Mouse (Mus musculus): Measurements from ENCODE around the gene Mtm1. TPM values are rescaled to one million over a fixed set of nuclear protein-coding genes. Genes with fewer than 3 reads are reported as not detected.
A peak's percentile ranks its signal among the peaks of the same experiment; 100 is the strongest.

The Mtm1 gene
- total RNA-seq (2014; fragmentation: Nextera tagmentation) (4.3 and 5.1 TPM in 2 replicates), total RNA-seq (2017) (10.8 and 12.0 TPM in 2 replicates)

GRCm38 (mm10) chrX:71210467-71210866 is at the start of gene Mtm1:
Gene Mtm1 (plus strand): TSS chrX:71210767.
- ATAC-seq (replicated peaks; ENCODE audit: low FRiP score, low TSS enrichment, poor library complexity, severe bottlenecking) = no peak

- ATAC-seq (replicated peaks; ENCODE audit: low FRiP score, low TSS enrichment, poor library complexity, severe bottlenecking) = no peak
Measured at GRCm38 (mm10) chrX:71181526-71181925, 29.0 kb upstream of the Mtm1 start.

GRCm38 (mm10) chrX:71183671-71184070 is 26.9 kb upstream of the Mtm1 start:
- ATAC-seq (replicated peaks; ENCODE audit: low FRiP score, low TSS enrichment, poor library complexity, severe bottlenecking) = no peak

GRCm38 (mm10) chrX:71186396-71186795 is 24.2 kb upstream of the Mtm1 start:
- no peak for ATAC-seq (replicated peaks; ENCODE audit: low FRiP score, low TSS enrichment, poor library complexity, severe bottlenecking)

- ATAC-seq (replicated peaks; ENCODE audit: low FRiP score, low TSS enrichment, poor library complexity, severe bottlenecking) = no peak
Measured at GRCm38 (mm10) chrX:71204776-71205175, 5.8 kb upstream of the Mtm1 start.

GRCm38 (mm10) chrX:71205821-71206542 is 4.6 kb upstream of the Mtm1 start:
- peak; percentile 57; the same call in 1 of the 2 replicates for ATAC-seq (replicated peaks; ENCODE audit: low FRiP score, low TSS enrichment, poor library complexity, severe bottlenecking)

- ATAC-seq (replicated peaks; ENCODE audit: low FRiP score, low TSS enrichment, poor library complexity, severe bottlenecking) = no peak
Measured at GRCm38 (mm10) chrX:71206595-71206994, 4.0 kb upstream of the Mtm1 start.

- no peak for ATAC-seq (replicated peaks; ENCODE audit: low FRiP score, low TSS enrichment, poor library complexity, severe bottlenecking)
Measured at GRCm38 (mm10) chrX:71212911-71213310, 2.3 kb downstream of the Mtm1 start.

- peak; percentile 98 for ATAC-seq (replicated peaks; ENCODE audit: low FRiP score, low TSS enrichment, poor library complexity, severe bottlenecking)
Measured at GRCm38 (mm10) chrX:71214441-71215112, 4.0 kb downstream of the Mtm1 start.

GRCm38 (mm10) chrX:71215113-71215708 is 4.6 kb downstream of the Mtm1 start:
- peak; percentile 80 for ATAC-seq (replicated peaks; ENCODE audit: low FRiP score, low TSS enrichment, poor library complexity, severe bottlenecking)

- ATAC-seq (replicated peaks; ENCODE audit: low FRiP score, low TSS enrichment, poor library complexity, severe bottlenecking) = no peak
Measured at GRCm38 (mm10) chrX:71216879-71217278, 6.3 kb downstream of the Mtm1 start.

GRCm38 (mm10) chrX:71218853-71219252 is 8.3 kb downstream of the Mtm1 start:
- ATAC-seq (replicated peaks; ENCODE audit: low FRiP score, low TSS enrichment, poor library complexity, severe bottlenecking) = no peak

- ATAC-seq (replicated peaks; ENCODE audit: low FRiP score, low TSS enrichment, poor library complexity, severe bottlenecking) = no peak
Measured at GRCm38 (mm10) chrX:71220896-71221295, 10.3 kb downstream of the Mtm1 start.

- no peak for ATAC-seq (replicated peaks; ENCODE audit: low FRiP score, low TSS enrichment, poor library complexity, severe bottlenecking)
Measured at GRCm38 (mm10) chrX:71222648-71223408, 12.3 kb downstream of the Mtm1 start.

- ATAC-seq (replicated peaks; ENCODE audit: low FRiP score, low TSS enrichment, poor library complexity, severe bottlenecking) = no peak
Measured at GRCm38 (mm10) chrX:71226881-71227280, 16.3 kb downstream of the Mtm1 start.

GRCm38 (mm10) chrX:71228200-71228599 is 17.6 kb downstream of the Mtm1 start:
- no peak for ATAC-seq (replicated peaks; ENCODE audit: low FRiP score, low TSS enrichment, poor library complexity, severe bottlenecking)

- no peak for ATAC-seq (replicated peaks; ENCODE audit: low FRiP score, low TSS enrichment, poor library complexity, severe bottlenecking)
Measured at GRCm38 (mm10) chrX:71230847-71231246, 20.3 kb downstream of the Mtm1 start.

- ATAC-seq (replicated peaks; ENCODE audit: low FRiP score, low TSS enrichment, poor library complexity, severe bottlenecking) = no peak
Measured at GRCm38 (mm10) chrX:71256422-71256821, 45.9 kb downstream of the Mtm1 start.

- no peak for ATAC-seq (replicated peaks; ENCODE audit: low FRiP score, low TSS enrichment, poor library complexity, severe bottlenecking)
Measured at GRCm38 (mm10) chrX:71260857-71261256, 50.3 kb downstream of the Mtm1 start.

- ATAC-seq (replicated peaks; ENCODE audit: low FRiP score, low TSS enrichment, poor library complexity, severe bottlenecking) = no peak
Measured at GRCm38 (mm10) chrX:71264316-71264715, 53.7 kb downstream of the Mtm1 start.

Data from megakaryocyte-erythroid progenitor cell, adult 5-6 weeks (primary cell).